Mouse (Mus musculus): ENCODE measurements around the gene Col1a1. TPM values are rescaled to one million over a fixed set of nuclear protein-coding genes. Genes with fewer than 3 reads are reported as not detected.

Col1a1 gene
- polyA plus RNA-seq, 1 experiment from 2014 or later = 221 TPM

GRCm38 (mm10) chr11:94986435-94986834 is 50.4 kb downstream of the Col1a1 start:
- Histone ChIP-seq H3K4me3 (ENCODE audit: low read depth, low read length) (no peak overlapping the region), H3K9me3 (ENCODE audit: control insufficient read depth, low read length) (no peaks in the 10 kb centered on the region), H3K9ac (ENCODE audit: low read depth, low read length) (no peak overlapping the region), H3K27me3 (replicated peaks; ENCODE audit: control insufficient read depth, insufficient read depth, low read length) (no peaks in the 10 kb centered on the region), H3K36me3 (ENCODE audit: control insufficient read depth, insufficient read depth, low read length) (no peaks in the 10 kb centered on the region), H3K4me2 (no peak overlapping the region), H3K4me1 (replicated peaks; ENCODE audit: control insufficient read depth, insufficient read depth, low read length) (peaks cover 44% of the 10 kb centered on the region), H3K27ac (ENCODE audit: low read depth, low read length) (no peak overlapping the region)
- 55% methylated on average over 2 of the region's 2 CpGs for WGBS
- DNase-seq (ENCODE audit: low spot score) = no peak
- no peak for ATAC-seq (replicated peaks; ENCODE audit: low FRiP score)

GRCm38 (mm10) chr11:94987341-94987740 is 51.3 kb downstream of the Col1a1 start:
- Histone ChIP-seq H3K27me3 (replicated peaks; ENCODE audit: control insufficient read depth, insufficient read depth, low read length) (no peaks in the 10 kb centered on the region), H3K4me3 (ENCODE audit: low read depth, low read length) (no peak overlapping the region), H3K36me3 (ENCODE audit: control insufficient read depth, insufficient read depth, low read length) (no peaks in the 10 kb centered on the region), H3K27ac (ENCODE audit: low read depth, low read length) (peak overlapping the region; percentile 34; the same call in 1 of the 2 replicates), H3K9ac (ENCODE audit: low read depth, low read length) (no peak overlapping the region), H3K9me3 (ENCODE audit: control insufficient read depth, low read length) (no peaks in the 10 kb centered on the region), H3K4me2 (no peak overlapping the region), H3K4me1 (replicated peaks; ENCODE audit: control insufficient read depth, insufficient read depth, low read length) (peaks cover 44% of the 10 kb centered on the region)
- DNase-seq (ENCODE audit: low spot score) = no peak
- WGBS = 48% methylated on average over 6 of the region's 6 CpGs
- no peak for ATAC-seq (replicated peaks; ENCODE audit: low FRiP score)

- H3K4me2 ChIP-seq = peak overlapping the region; percentile 12; the same call in 1 of the 2 replicates
- WGBS = 83% methylated on average over 8 of the region's 8 CpGs
- H3K36me3 ChIP-seq (ENCODE audit: control insufficient read depth, insufficient read depth, low read length) = no peaks in the 10 kb centered on the region
- no peak overlapping the region for H3K4me3 ChIP-seq (ENCODE audit: low read depth, low read length)
- DNase-seq (ENCODE audit: low spot score) (no peak), ATAC-seq (replicated peaks; ENCODE audit: low FRiP score) (no peak)
- H3K9ac ChIP-seq (ENCODE audit: low read depth, low read length) = no peak overlapping the region
- no peaks in the 10 kb centered on the region for H3K27me3 ChIP-seq (replicated peaks; ENCODE audit: control insufficient read depth, insufficient read depth, low read length)
- peaks cover 46% of the 10 kb centered on the region for H3K4me1 ChIP-seq (replicated peaks; ENCODE audit: control insufficient read depth, insufficient read depth, low read length)
- no peaks in the 10 kb centered on the region for H3K9me3 ChIP-seq (ENCODE audit: control insufficient read depth, low read length)
- no peak overlapping the region; the same call in 1 of the 2 replicates for H3K27ac ChIP-seq (ENCODE audit: low read depth, low read length)
Observed at GRCm38 (mm10) chr11:94987851-94988250, 51.8 kb downstream of the Col1a1 start.

- Histone ChIP-seq H3K9ac (ENCODE audit: low read depth, low read length) (peak overlapping the region; percentile 99), H3K9me3 (ENCODE audit: control insufficient read depth, low read length) (no peaks in the 10 kb centered on the region), H3K4me2 (peak overlapping the region; percentile 95), H3K4me3 (ENCODE audit: low read depth, low read length) (peak overlapping the region; percentile 98), H3K36me3 (ENCODE audit: control insufficient read depth, insufficient read depth, low read length) (no peaks in the 10 kb centered on the region), H3K27ac (ENCODE audit: low read depth, low read length) (peak overlapping the region; percentile 92), H3K4me1 (replicated peaks; ENCODE audit: control insufficient read depth, insufficient read depth, low read length) (peaks cover 53% of the 10 kb centered on the region), H3K27me3 (replicated peaks; ENCODE audit: control insufficient read depth, insufficient read depth, low read length) (no peaks in the 10 kb centered on the region)
- no peak for ATAC-seq (replicated peaks; ENCODE audit: low FRiP score)
- DNase-seq (ENCODE audit: low spot score) = no peak
- 27% methylated on average over 10 of the region's 10 CpGs for WGBS
Observed at GRCm38 (mm10) chr11:94988780-94989561, 52.9 kb downstream of the Col1a1 start.

GRCm38 (mm10) chr11:94989562-94990017 is 53.6 kb downstream of the Col1a1 start:
- peaks cover 56% of the 10 kb centered on the region for H3K4me1 ChIP-seq (replicated peaks; ENCODE audit: control insufficient read depth, insufficient read depth, low read length)

GRCm38 (mm10) chr11:94990102-94990748 is 54.2 kb downstream of the Col1a1 start:
- H3K4me2 ChIP-seq = peak overlapping the region; percentile 95
- peak overlapping the region; percentile 92 for H3K27ac ChIP-seq (ENCODE audit: low read depth, low read length)
- peaks cover 57% of the 10 kb centered on the region for H3K4me1 ChIP-seq (replicated peaks; ENCODE audit: control insufficient read depth, insufficient read depth, low read length)
- H3K36me3 ChIP-seq (ENCODE audit: control insufficient read depth, insufficient read depth, low read length) = peaks cover 6% of the 10 kb centered on the region; the same call in 1 of the 2 replicates
- ATAC-seq (replicated peaks; ENCODE audit: low FRiP score) (peak; percentile 14), DNase-seq (ENCODE audit: low spot score) (no peak)
- H3K27me3 ChIP-seq (replicated peaks; ENCODE audit: control insufficient read depth, insufficient read depth, low read length) = no peaks in the 10 kb centered on the region
- WGBS = 39% methylated on average over 6 of the region's 6 CpGs
- H3K4me3 ChIP-seq (ENCODE audit: low read depth, low read length) = peak overlapping the region; percentile 98
- no peaks in the 10 kb centered on the region for H3K9me3 ChIP-seq (ENCODE audit: control insufficient read depth, low read length)
- H3K9ac ChIP-seq (ENCODE audit: low read depth, low read length) = peak overlapping the region; percentile 99

More at GRCm38 (mm10) chr11:94989562-94990017, 53.6 kb downstream of the Col1a1 start:
- no peaks in the 10 kb centered on the region for H3K9me3 ChIP-seq (ENCODE audit: control insufficient read depth, low read length)
- H3K27me3 ChIP-seq (replicated peaks; ENCODE audit: control insufficient read depth, insufficient read depth, low read length) = no peaks in the 10 kb centered on the region
- H3K4me3 ChIP-seq (ENCODE audit: low read depth, low read length) = peak overlapping the region; percentile 98
- peak; percentile 85 for DNase-seq (ENCODE audit: low spot score)
- H3K4me2 ChIP-seq = peak overlapping the region; percentile 95
- H3K9ac ChIP-seq (ENCODE audit: low read depth, low read length) = peak overlapping the region; percentile 99
- WGBS = 1% methylated on average over 12 of the region's 12 CpGs
- peak; percentile 62 for ATAC-seq (replicated peaks; ENCODE audit: low FRiP score)
- H3K27ac ChIP-seq (ENCODE audit: low read depth, low read length) = peak overlapping the region; percentile 92
- H3K36me3 ChIP-seq (ENCODE audit: control insufficient read depth, insufficient read depth, low read length) = peaks cover under 1% of the 10 kb centered on the region; the same call in 1 of the 2 replicates

GRCm38 (mm10) chr11:94990749-94991577 is 54.9 kb downstream of the Col1a1 start, which contains the start of gene Ppp1r9b:
Gene Ppp1r9b (plus strand): TSS chr11:94991035.
- Histone ChIP-seq H3K27ac (ENCODE audit: low read depth, low read length) (peak within 1 kb of the TSS; percentile 92), H3K9ac (ENCODE audit: low read depth, low read length) (peak within 1 kb of the TSS; percentile 99), H3K4me2 (peak within 1 kb of the TSS; percentile 95), H3K4me3 (ENCODE audit: low read depth, low read length) (peak within 1 kb of the TSS; percentile 98), H3K4me1 (replicated peaks; ENCODE audit: control insufficient read depth, insufficient read depth, low read length) (peaks cover 65% of the 10 kb centered on the region), H3K36me3 (ENCODE audit: control insufficient read depth, insufficient read depth, low read length) (peaks cover 6% of the 10 kb centered on the region; the same call in 1 of the 2 replicates), H3K9me3 (ENCODE audit: control insufficient read depth, low read length) (no peaks in the 10 kb centered on the region), H3K27me3 (replicated peaks; ENCODE audit: control insufficient read depth, insufficient read depth, low read length) (no peaks in the 10 kb centered on the region)
- peak; percentile 83 for ATAC-seq (replicated peaks; ENCODE audit: low FRiP score)
- under 1% methylated on average over 58 of the region's 69 CpGs for WGBS
- DNase-seq (ENCODE audit: low spot score) = peak; percentile 95
